Mouse (Mus musculus) hindlimb bud, embryonic 11.5 days (tissue): ENCODE measurements around the gene Anp32a.
A peak's percentile ranks its signal among the peaks of the same experiment; 100 is the strongest.

Source experiments
- DNase-seq: peaks from one replicate; pipeline ENCODE4 v3.0.0-alpha.2; 2012; ENCODE audit warnings: low read depth, low spot score; ENCODE audit errors: extremely low spot score

Anp32a gene

DNA sequence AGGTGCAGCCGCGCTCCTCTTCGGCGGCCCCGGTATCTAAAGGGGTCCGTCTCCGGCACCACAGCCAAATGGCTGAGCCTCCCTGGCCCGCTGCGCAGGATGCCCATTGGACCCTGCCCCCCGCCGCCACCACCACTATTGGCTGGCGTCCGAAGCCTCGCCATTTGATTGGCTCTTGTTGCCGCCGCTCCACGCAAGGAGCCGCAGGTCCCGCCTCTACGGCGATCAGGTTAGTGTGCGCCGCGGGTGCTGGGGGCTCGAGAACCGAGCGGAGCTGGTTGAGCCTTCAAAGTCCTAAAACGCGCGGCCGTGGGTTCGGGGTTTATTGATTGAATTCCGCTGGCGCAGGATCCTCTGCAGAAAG, at the start of gene Anp32a:
Anp32a (plus strand) TSS at position 171 of the 364 bp plus-strand sequence.
- DNase-seq: no peak

DNA sequence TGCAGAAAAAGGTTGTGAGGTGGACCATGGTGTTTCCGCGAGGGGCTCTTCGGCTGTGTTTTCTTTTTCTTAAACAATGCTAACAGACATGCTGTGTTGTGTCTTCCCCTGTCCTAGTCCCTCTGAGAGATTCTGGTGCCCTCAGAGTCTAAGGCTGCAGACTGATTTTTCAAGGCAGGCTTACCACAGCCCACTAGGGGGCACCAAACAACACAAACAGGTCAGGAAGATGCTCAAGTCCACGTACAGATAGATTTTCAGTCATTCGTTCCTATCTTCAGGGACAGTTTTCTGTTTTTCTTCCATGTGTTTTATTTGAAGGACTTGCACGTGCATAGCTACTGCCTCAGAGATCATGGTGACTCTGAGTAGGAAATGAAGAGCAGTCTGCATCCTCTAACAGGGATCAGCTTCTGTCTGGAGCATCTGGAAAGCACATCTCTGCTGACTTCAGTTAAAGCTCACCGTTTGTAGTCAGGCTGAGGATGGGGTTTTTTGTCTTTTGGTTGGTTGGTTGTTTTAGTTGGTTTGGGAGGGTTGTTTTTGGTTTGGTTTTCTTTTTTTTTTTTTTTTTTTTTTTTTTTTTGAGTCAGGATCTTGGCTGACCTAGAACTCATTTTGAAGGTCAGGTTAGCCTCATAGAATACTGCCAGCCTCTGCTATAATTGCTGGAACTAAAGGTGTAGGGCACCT, 45.9 kb upstream of the Anp32a start:
- peak; percentile 66 for DNase-seq

DNA sequence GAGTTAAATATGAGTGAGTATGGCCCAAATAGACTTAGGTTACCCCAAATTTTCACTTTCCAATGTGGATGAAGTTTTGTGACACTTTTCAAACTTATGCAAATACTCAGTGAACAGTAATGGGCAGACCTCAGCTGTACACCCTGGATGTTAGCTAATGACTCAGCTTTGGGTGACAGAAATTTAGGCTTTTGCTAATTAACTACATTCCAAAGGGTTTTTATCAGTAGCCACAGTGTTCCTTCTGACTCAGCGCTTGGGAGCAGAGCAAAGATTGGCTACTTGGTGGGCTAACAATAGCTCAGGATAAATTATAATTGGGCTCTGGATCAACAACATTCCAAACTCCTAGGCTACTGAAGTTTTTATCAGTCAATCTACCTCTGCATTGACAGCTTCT, 44.2 kb upstream of the Anp32a start:
- no peak for DNase-seq

DNA sequence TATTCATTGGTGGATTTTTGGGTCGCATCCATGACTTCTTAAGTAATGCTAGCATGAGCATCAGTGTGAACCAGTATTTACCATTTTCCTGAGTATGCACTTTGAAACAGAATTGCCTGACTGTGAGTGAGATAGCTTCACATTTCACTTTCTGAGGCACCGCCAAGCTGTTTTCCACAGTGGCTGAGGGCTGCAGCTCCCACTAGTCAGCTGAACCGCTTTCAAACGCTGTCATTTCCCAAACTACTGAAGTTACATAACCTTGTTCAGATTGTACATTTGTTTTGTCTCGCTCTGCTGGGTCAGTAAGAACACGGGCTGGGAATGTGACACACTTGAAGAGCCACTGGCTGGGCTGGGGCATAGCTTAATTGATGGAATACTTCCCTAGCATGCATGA, 25.5 kb upstream of the Anp32a start:
- DNase-seq: no peak

DNA sequence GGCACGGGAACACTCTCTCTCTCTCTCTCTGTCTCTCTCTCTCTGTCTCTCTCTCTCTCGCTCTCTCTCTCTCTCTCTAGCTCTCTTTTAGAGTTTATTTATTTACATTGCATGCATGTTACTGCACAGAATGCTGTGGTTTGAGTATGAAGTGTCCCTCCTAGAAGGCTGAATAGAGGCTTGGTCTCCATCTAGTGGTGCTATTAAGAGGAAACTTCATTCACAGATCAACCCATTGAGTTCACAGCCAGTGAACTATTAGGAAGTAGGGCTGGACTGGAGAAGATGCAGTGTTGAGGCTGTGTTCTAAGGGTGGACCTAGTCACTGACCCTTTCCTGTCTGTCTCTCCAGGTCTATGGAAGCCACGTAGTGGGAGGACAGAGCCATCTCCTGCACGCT, 22.4 kb upstream of the Anp32a start:
- DNase-seq: no peak

DNA sequence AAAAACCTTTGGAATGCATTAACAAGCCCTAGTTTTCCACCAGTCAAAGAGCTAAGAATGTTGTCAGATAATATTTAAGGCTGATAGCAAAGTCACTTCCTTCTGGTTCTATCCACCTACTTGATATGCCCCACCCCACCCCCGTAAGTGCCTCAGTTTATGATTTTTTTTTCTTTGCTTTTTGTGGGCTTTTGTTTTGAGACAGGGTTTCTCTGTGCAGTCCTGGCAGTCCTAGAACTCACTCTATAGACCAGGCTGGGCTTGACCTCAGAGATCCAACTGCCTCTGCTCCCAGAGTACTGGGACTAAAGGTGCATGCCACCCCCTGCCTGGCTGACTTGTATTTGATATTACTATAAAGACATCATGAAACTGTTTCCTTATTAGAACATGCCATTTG, 17.3 kb upstream of the Anp32a start:
- no peak for DNase-seq

DNA sequence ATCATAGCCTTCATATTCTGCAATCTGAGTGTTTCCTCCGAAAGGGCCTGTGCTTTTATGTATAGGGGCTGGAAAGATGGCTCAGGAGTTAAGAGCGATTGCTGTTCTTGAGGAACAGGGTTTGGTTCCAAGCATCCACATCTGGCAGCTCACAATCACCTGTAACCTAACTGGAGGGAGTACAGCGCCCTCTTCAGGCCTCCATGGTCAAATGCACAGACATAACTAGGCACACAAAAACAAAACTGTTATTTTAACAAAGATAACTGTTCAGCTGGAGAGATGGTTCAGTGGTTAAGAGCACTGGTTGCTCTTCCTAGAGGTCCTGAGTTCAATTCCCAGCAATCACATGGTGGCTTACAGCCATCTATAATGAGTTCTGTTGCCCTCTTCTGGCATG, 15.1 kb upstream of the Anp32a start:
- no peak for DNase-seq

DNA sequence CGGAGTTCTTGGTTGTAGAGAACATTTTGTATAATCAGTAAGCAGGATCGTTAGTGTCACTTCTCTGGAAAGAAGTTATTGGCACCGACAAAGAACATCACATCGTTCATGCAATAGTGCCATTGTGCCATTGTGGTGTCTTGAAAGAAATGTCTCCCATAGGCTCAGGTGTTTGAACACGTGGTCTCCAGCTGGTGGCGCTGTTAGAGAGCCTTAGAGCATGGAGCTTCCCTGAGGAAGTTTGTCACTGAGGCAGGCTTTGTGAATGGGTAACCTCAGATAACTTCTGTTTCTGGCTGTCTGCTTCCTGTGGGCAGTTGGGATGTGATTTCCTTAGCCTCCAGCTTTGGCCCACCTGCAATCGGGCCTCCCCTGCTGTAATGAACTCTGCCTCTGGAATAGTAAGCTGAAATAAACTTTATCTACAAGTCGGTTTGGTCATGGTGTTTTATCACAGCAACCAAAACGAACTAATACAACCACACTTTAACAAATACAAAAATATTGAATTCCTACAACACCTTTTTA, 6.7 kb upstream of the Anp32a start:
- DNase-seq: no peak

DNA sequence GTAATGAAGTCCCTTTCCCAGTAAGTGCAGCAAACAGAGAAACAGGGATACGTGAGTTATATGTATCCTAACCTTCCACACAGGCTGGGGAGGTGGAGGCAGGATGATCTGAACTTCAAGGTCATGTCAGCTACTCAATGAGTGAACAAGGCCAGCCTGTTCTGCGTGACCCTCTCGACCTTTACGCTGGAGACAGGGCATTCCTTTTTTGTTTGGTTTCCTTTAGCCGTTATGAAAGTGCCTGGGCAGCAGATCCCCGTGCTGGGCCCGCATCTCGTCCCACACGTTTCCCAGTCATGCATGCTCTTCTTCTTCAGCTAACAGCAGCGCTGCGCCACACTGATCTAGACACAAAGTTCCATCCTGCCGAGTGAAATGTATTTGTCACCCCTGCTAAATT, 5.7 kb upstream of the Anp32a start:
- no peak for DNase-seq

DNA sequence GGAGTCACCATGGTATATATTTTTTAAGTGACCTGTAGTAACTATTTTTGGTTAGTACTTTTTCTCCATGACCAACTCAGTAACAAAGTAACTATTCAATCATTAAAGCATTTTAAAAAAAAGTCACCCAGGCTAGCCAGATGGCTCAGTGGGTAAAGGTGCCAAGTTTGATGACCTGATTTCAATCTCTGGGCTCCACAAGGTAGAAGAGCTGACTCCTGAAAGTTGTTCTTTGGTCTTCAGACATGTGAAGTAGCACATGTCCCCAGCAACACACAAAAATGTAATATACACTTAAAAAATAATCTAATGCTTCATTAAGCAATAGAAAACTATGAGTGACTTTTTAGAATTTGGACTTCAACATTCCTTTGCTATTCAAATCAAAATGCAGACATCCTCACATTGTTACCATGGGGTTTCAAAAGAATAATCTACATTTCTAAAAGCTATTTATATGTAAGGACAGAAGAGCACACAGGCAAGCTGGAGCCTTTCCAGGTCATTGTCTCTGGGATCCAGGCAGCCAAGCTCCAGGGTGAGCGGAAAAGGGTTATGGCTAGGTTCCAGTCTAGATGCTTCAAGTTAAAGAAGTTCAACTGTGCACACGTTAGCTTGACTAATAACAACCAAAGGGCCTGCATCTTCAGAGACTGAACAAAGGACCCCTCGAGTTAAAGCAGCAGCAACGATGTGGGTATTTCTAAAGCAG, 3.0 kb upstream of the Anp32a start:
- DNase-seq: no peak

DNA sequence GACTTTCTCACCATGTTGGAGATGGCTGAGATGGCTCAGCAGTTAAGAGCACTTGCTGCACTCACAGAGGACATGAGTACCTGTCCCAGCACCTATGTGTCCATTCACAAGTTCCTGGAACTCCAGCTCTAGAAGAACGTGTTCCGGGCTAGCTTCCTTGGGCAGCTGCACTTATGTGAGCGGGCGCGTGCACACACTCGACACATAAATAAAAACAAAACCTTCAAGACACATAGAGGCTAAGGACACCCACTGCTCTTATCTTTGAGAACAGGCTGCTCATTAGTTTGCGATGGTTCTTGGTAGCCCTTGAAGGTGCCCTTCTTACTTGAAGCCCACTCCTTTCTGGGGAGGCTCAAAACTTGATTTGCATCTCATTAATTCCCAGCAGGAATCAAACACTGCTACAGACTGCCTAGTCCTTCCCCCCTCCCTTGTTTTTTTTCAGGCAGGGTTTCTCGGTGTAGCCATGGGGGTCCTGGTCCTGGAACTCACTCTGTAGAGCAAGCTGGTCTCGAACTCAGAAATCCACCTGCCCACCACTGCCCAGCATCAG, 2.4 kb upstream of the Anp32a start:
- no peak for DNase-seq

DNA sequence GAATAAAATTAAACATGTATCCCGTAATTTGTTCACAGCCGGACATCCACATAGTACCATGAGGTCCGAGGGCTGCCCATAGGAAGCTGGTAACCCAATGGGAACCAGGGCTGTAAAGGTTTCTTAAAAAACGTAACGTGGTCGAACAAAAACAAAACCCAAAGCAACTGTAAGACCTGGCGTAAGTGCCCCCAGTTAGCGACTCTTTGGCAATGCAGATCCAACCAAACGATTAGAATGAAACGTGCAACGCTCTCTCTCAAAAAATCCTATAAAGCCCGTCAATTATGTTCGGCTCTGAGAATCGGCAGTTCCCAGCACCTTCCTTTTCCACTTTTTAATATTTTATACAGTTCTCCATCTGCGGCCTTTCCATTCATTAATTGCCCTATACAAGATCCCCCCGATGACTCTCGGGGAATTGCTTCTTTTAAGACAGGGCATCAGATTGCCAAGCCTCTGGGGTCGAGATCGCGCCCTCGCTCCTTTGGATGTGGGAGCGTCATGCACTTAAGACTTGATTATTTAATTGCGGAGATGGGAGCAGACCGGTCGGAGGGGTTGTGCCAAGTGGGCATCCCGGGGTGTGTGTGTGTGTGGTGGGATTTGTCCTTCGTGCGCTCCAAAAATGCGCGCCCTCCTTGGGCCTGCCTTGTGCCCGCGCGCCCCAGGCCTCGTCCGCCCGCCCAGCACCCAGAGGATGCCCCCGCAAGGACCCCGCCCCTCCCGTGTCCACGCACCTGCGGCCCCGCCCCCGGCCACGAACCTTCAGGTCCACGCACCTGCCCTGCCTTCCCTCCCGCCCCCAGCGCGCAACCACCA, 581 bp upstream of the Anp32a start:
- DNase-seq: no peak

DNA sequence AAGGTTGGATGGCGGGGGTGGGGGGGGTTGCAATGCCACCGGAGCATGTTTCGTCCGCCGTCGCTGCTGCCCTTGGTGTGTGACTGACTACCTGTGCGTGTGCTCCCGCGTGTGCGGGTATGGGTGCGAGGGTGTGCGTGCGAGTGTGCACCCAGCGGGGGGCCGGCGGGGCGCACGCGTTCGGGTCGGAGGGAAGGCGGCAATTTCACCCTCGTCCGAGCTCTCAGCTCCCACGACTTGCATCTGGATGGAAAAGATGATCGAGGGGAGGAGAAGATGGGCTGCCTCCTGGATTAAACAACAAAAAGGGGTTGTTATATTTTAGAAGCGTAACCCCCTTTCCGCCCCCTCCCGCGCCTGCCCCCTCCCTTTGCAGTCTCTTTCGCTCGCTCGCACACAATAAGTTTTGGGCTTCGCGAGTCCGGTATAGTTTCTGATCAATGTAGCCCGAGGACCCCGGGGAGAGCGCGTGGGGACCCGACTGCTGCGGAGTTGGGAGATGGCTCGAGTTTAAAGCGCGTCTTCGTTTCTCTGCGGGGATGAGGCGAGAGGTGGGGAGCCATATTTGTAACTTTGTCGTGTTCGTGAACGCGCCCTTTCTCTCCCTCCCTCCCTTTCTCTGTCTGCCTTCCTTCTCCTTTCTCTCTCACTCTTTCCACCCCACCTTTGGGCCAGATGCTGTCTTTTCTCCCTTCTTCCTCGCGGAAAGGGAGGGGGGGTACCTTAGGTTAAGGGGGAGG, 778 bp downstream of the Anp32a start:
- no peak for DNase-seq

DNA sequence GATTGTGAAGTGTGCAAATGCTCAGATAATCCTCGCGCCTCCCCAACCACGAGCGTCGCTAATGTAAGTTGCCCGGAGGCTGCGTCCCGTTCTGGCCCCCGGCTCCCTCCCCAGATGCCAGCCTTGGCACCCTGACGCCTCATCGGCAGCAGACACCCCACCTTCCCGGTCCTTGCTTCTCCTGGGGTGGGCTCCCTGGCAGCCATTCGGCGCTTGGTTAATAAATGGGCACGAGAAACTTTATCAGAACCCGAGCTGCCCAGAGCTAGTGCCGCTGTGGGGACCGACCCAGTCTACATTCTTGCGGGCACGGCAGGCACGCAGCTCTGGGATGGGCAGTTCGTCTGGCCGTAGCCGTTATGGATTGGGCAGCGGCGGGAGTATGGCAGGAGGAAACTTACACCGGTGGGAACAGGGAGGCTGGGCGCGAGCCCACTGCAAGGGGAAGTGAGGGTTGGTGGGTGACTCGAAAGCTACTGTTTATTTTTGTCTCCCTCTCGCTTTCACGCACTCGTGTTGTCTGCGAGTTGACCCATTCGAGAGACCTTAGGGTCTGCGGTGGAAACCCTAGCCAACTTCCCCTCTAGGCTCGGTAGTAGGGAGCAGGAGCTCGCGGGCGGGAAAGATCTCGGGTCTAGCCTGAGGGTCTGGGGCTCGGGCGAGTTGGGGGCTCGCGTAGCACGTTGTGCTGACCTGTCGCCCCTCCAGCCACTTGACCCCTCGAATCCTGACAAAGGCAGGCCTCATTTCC, 1.5 kb downstream of the Anp32a start:
- no peak for DNase-seq

DNA sequence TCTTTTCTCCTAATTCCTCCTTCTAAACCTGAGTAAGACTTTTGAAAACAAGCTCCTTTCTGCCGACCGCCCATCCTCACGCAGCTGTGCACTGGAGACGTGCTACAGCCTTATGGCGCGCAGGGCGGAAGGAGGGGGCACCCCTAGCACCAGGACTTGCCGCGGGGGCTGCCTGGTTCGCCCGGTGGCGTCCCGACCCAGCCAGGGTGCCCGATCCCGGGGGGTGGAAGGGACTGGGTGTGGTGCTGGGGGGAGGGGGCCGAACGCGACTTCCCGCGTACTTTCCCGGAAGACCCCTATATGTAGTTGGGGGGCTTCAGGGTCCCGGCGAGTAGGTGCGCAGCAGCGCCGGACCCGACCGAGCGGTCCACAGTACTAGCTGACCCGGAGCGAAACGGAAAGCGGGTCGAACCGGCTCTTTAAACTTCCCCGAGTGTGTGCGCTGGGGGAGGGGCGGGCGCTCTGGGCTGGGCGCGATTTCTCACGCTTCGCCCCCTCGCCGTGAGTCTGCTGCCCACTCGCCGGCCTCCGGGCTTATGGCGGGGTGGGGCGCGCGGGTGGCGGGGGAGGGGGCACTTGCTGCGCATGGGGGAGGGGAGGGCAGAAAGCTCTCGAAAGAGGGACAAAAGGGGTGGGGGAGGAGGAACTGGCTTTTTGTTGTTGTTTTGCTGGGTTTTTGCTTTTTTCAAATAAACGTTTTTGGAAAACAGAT, 2.3 kb downstream of the Anp32a start:
- DNase-seq: no peak

DNA sequence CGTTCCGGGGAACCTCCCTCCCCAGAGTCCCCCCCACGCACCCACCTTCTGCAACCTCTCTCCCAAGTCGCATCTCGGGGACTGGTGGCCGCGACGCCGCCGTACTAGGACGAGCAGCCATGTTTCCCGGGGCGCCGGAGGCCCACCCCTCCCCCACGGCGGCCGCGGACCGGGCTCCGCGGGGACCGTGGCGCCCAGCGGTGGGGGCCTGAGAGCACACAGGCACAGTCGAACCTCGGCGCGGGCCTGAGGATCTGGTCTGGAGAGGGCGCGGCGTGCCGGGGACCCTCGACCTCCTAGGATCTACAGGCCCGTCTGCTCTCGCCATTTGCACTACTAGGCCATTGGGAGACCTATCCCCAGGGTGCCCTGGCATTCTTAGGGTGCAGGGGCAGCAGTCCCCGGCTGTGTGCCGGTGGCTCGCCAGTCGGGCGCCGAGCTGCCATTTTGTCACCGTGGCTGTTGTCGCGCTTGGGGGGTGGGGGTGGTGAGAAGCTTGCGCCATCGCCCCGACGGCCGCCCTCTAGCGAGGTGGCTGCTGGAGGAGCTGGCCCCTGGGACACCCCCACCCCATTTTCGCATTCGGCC, 2.9 kb downstream of the Anp32a start:
- DNase-seq: no peak

DNA sequence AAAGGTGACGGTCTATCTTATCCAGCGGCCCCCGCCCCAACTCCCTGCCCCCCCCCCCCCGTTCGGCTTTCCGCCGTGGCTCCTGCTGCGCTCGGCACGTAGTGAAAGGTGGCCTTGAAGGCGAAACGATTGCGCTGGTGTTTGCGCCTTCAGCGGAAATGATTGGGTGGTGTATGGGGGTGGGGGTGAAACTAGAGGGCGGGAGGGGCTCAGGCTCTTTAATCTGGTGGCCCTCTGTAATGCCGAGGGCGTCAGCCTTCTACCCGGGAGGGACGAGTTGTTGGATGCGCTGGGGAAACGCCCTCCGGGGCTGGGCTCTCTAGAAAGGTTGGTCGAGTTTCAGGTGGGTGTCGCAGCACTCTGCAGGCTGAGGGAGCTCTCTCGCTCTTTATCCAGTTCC, 3.5 kb downstream of the Anp32a start:
- DNase-seq: no peak

DNA sequence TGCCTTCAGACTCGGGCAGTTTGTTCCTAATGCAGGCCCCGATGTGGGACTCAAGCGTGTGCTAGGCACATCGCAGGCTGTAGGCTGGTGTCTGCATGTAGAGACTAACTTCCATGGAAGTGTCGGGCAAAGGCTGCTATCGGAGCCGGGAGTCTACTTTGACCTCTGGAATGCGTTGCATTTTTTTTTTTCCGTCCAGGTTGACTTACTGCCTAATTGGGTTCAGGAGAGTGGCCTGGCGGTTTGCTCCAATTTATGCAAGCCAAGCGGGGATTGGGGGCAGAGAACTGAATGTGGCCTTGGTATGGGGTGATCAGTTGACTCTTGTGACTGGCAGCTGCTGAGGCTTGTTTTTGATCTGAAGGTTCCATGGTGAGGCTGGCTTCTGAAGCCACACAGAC, 4.0 kb downstream of the Anp32a start:
- no peak for DNase-seq
